In the genomic region with DNA sequence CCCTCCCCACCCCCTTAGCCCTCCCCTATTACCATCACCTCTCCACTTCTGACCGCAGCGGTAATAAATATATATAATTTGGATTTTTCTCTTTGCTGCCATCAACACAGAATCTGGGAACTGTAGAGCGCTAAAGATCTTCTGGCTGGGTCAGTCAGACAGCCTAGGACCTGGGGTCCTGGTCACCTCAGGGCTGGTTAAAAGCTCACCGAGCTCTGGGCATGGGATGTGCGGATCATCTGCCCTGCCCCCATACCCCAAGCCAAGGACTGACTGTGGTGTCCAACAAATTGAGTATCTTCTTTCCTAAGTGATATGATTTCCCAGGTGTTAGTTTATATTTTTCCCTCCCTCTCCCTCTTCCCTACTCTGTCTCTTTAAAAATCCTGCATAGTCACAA, we compare ENCODE assay signal across 35 mouse cellular contexts. TPM values are rescaled to one million over a fixed set of nuclear protein-coding genes. Genes with fewer than 3 reads are reported as not detected.
DNase-seq lines count a peak whose midpoint lies in the region; ATAC-seq and TF ChIP-seq lines count a peak whose summit lies in the region.
"Had no signal": no experiment of that assay in that cellular context is flagged by ENCODE, and none has a peak within 500 bp of the region (broad histone marks: within the 10 kb centered on the region; RNA-seq: fewer than 3 reads in every experiment).

No protein-coding gene starts in this region.

- peaks cover 92% of the 10 kb centered on the region for H3K4me1 ChIP-seq in midbrain, embryonic 10.5 days
- H3K4me1 ChIP-seq in midbrain, embryonic 16.5 days (ENCODE audit: control insufficient read depth, insufficient read depth, low read length): peaks cover 4% of the 10 kb centered on the region; the same call in 1 of the 2 replicates
- H3K4me1 ChIP-seq in limb, embryonic 10.5 days: peaks cover 90% of the 10 kb centered on the region
- H3K4me1 ChIP-seq in limb, embryonic 14.5 days (ENCODE audit: control insufficient read depth, insufficient read depth, low read length): peaks cover 36% of the 10 kb centered on the region
- peaks cover 61% of the 10 kb centered on the region for H3K4me1 ChIP-seq in neural tube, embryonic 13.5 days (replicated peaks)

- H3K36me3 ChIP-seq in midbrain, embryonic 10.5 days: no peaks in the 10 kb centered on the region; the same call in 1 of the 2 replicates
- H3K36me3 ChIP-seq in midbrain, embryonic 16.5 days (ENCODE audit: control insufficient read depth, insufficient read depth, low read length): no peaks in the 10 kb centered on the region
- peaks cover 38% of the 10 kb centered on the region for H3K36me3 ChIP-seq in limb, embryonic 10.5 days
- H3K36me3 ChIP-seq in limb, embryonic 14.5 days (ENCODE audit: control insufficient read depth, insufficient read depth, low read length): no peaks in the 10 kb centered on the region
- H3K36me3 ChIP-seq in neural tube, embryonic 13.5 days: no peaks in the 10 kb centered on the region
- H3K36me3 ChIP-seq: embryonic facial prominence, embryonic 10.5 days; embryonic facial prominence, embryonic 15.5 days; forebrain, embryonic 12.5 days; liver, embryonic 15.5 days; midbrain, embryonic 12.5 days had no signal

- peaks cover 100% of the 10 kb centered on the region for H3K27me3 ChIP-seq in midbrain, embryonic 10.5 days (ENCODE audit: low read depth, poor library complexity, severe bottlenecking)
- peaks cover 69% of the 10 kb centered on the region for H3K27me3 ChIP-seq in midbrain, embryonic 16.5 days (ENCODE audit: control insufficient read depth, insufficient read depth, low read depth, low read length)
- peaks cover 85% of the 10 kb centered on the region for H3K27me3 ChIP-seq in limb, embryonic 10.5 days (ENCODE audit: low read depth, poor library complexity, severe bottlenecking)
- H3K27me3 ChIP-seq in limb, embryonic 14.5 days (ENCODE audit: control insufficient read depth, insufficient read depth, low read length): peaks cover 72% of the 10 kb centered on the region
- peaks cover 100% of the 10 kb centered on the region for H3K27me3 ChIP-seq in neural tube, embryonic 13.5 days

- no peak overlapping the region for H3K9ac ChIP-seq in midbrain, embryonic 16.5 days (ENCODE audit: low read depth, low read length)
- peak overlapping the region; percentile 95 for H3K9ac ChIP-seq in limb, embryonic 14.5 days (ENCODE audit: low read depth, low read length, severe bottlenecking)
- peak overlapping the region; percentile 86 for H3K9ac ChIP-seq in neural tube, embryonic 13.5 days
- H3K9ac ChIP-seq: embryonic facial prominence, embryonic 15.5 days; forebrain, embryonic 12.5 days; forebrain, postnatal 0 days; liver, embryonic 15.5 days; lung, embryonic 14.5 days; midbrain, embryonic 12.5 days had no signal

- TF ChIP-seq POLR2A in limb, embryonic 14.5 days (IDR thresholded peaks at IDR 0.05; ENCODE audit: borderline replicate concordance, extremely low read depth, insufficient read depth, insufficient read length): no peak

- no peaks in the 10 kb centered on the region for H3K9me3 ChIP-seq in midbrain, embryonic 10.5 days (replicated peaks)
- no peaks in the 10 kb centered on the region for H3K9me3 ChIP-seq in midbrain, embryonic 16.5 days (replicated peaks; ENCODE audit: control insufficient read depth, low read length, poor library complexity, severe bottlenecking)
- H3K9me3 ChIP-seq in limb, embryonic 10.5 days (replicated peaks): no peaks in the 10 kb centered on the region
- H3K9me3 ChIP-seq in limb, embryonic 14.5 days (ENCODE audit: control insufficient read depth, low read length): no peaks in the 10 kb centered on the region
- no peaks in the 10 kb centered on the region for H3K9me3 ChIP-seq in neural tube, embryonic 13.5 days
- H3K9me3 ChIP-seq: embryonic facial prominence, embryonic 10.5 days; embryonic facial prominence, embryonic 15.5 days; forebrain, embryonic 12.5 days; liver, embryonic 15.5 days; midbrain, embryonic 12.5 days had no signal

- no peak overlapping the region for H3K4me2 ChIP-seq in midbrain, embryonic 16.5 days (ENCODE audit: low read length)
- H3K4me2 ChIP-seq in limb, embryonic 14.5 days (replicated peaks; ENCODE audit: low read depth, low read length, severe bottlenecking): peak overlapping the region; percentile 64; the same call in 1 of the 2 replicates
- peak overlapping the region; percentile 62 for H3K4me2 ChIP-seq in neural tube, embryonic 13.5 days
- H3K4me2 ChIP-seq: embryonic facial prominence, embryonic 15.5 days; forebrain, embryonic 12.5 days; liver, embryonic 15.5 days; lung, embryonic 14.5 days had no signal

- H3K27ac ChIP-seq in midbrain, embryonic 10.5 days (replicated peaks): no peak overlapping the region
- H3K27ac ChIP-seq in midbrain, embryonic 16.5 days (ENCODE audit: low read length): no peak overlapping the region
- H3K27ac ChIP-seq in limb, embryonic 10.5 days: peak overlapping the region; percentile 93
- H3K27ac ChIP-seq in limb, embryonic 14.5 days (replicated peaks; ENCODE audit: low read depth, low read length): 0 out of 2 replicates have a peak overlapping the region, but pooled peaks have one; percentile 39
- H3K27ac ChIP-seq in neural tube, embryonic 13.5 days (replicated peaks): peak overlapping the region; percentile 95; the same call in 1 of the 2 replicates
- H3K27ac ChIP-seq: embryonic facial prominence, embryonic 10.5 days; embryonic facial prominence, embryonic 15.5 days; forebrain, embryonic 12.5 days; kidney, postnatal 0 days; liver, embryonic 15.5 days; midbrain, embryonic 12.5 days; stomach, postnatal 0 days had no signal

- no peak for ATAC-seq in midbrain, embryonic 16.5 days
- no peak for ATAC-seq in limb, embryonic 14.5 days (ENCODE audit: low FRiP score, low read depth)
- ATAC-seq in neural tube, embryonic 13.5 days (ENCODE audit: low read depth): no peak
- ATAC-seq: CD4-positive, CD25-positive, alpha-beta regulatory T cell, adult 4 months; forebrain, postnatal 0 days; intestine, embryonic 16.5 days had no signal

- H3K4me3 ChIP-seq in midbrain, embryonic 10.5 days: peak overlapping the region; percentile 9; the same call in 1 of the 2 replicates
- H3K4me3 ChIP-seq in midbrain, embryonic 16.5 days (ENCODE audit: low read depth, low read length): no peak overlapping the region
- peak overlapping the region; percentile 79 for H3K4me3 ChIP-seq in limb, embryonic 10.5 days
- peak overlapping the region; percentile 13 for H3K4me3 ChIP-seq in limb, embryonic 14.5 days (replicated peaks; ENCODE audit: low read length)
- peak overlapping the region; percentile 53 for H3K4me3 ChIP-seq in neural tube, embryonic 13.5 days
- H3K4me3 ChIP-seq: embryonic facial prominence, embryonic 10.5 days; embryonic facial prominence, embryonic 15.5 days; forebrain, embryonic 12.5 days; liver, embryonic 15.5 days; midbrain, embryonic 12.5 days; myocyte had no signal

- 24% methylated on average over 5 of the region's 5 CpGs for WGBS in midbrain, embryonic 10.5 days
- 24% methylated on average over 5 of the region's 5 CpGs for WGBS in midbrain, embryonic 16.5 days
- 3% methylated on average over 5 of the region's 5 CpGs for WGBS in limb, embryonic 10.5 days
- 15% methylated on average over 5 of the region's 5 CpGs for WGBS in limb, embryonic 14.5 days
- WGBS in neural tube, embryonic 13.5 days: 3% methylated on average over 5 of the region's 5 CpGs

- no peak for DNase-seq in midbrain, embryonic 10.5 days (ENCODE audit: low spot score)
- peak; percentile 52 for DNase-seq in limb, embryonic 10.5 days (ENCODE audit: low spot score)
- no peak for DNase-seq in limb, embryonic 14.5 days (ENCODE audit: low spot score)
- DNase-seq in thymus, adult 18-20 months: no peak
- no peak for DNase-seq in adrenal gland, postnatal 14 days
- DNase-seq in heart, adult 8-10 months (ENCODE audit: low spot score): no peak
- DNase-seq: adrenal gland, postnatal 36 days; cerebellum, adult 2 months; cerebellum, postnatal 14 days; forebrain, postnatal 0 days; gastrocnemius, postnatal 10 days; heart, postnatal 14 days; kidney, adult 8-10 months; kidney, postnatal 4 days; layer of hippocampus, postnatal 36 days; lung, embryonic 14.5 days; lung, postnatal 14 days; right cerebral cortex, postnatal 4 days; thymus, postnatal 4 days had no signal

RNA-seq across cellular contexts. Expression of a gene that starts 6.4 kb away (rescaled TPM):
- 2.7 and 3.1 TPM in 2 replicates for polyA plus RNA-seq in midbrain, embryonic 10.5 days (2016; fragmentation: Nextera tagmentation; extraction: Ambion mirVana)
- 0.95 and 0.98 TPM in 2 replicates for polyA plus RNA-seq in midbrain, embryonic 16.5 days (2015; fragmentation: Nextera tagmentation; extraction: Ambion mirVana)
- 11.0 and 13.9 TPM in 2 replicates for polyA plus RNA-seq in limb, embryonic 10.5 days (2016; fragmentation: Nextera tagmentation; extraction: Ambion mirVana)
- 28.3 and 40.0 TPM in 2 replicates for polyA plus RNA-seq in limb, embryonic 14.5 days (2012; rRNA removed)
- 6.3 and 8.4 TPM in 2 replicates for polyA plus RNA-seq in limb, embryonic 14.5 days (2014; fragmentation: Nextera tagmentation; extraction: Ambion mirVana)
- polyA plus RNA-seq in neural tube, embryonic 13.5 days (2015; fragmentation: Nextera tagmentation; extraction: Ambion mirVana): 9.1 and 11.1 TPM in 2 replicates
- total RNA-seq in adrenal gland, postnatal 14 days (2021): not detected in 2 replicates
- total RNA-seq in heart, adult 8-10 months (2022): under 1 TPM; 0.09 to 0.41 (median 0.10) TPM
- total RNA-seq: liver, adult 2 months had no signal
- polyA plus RNA-seq: CD4-positive, CD25-positive, alpha-beta regulatory T cell, adult 4 months; gonadal fat pad, adult 2 months; intestine, embryonic 16.5 days; liver, adult 2 months; liver, embryonic 15.5 days; myocyte; spleen, adult 2 months; stomach, postnatal 0 days; thymus, postnatal 0 days had no signal

Comparison
In these comparisons a context has a peak if more than half of its experiments do, and no peak if none do; other contexts are left out.
1. H3K27ac ChIP-seq: peak in limb, embryonic 10.5 days (single experiment), limb, embryonic 14.5 days (single experiment) and neural tube, embryonic 13.5 days (single experiment); none in midbrain, embryonic 10.5 days (single experiment) and midbrain, embryonic 16.5 days (single experiment).